Mouse (Mus musculus) spleen, adult 18-20 months (tissue): ENCODE data around the gene Capns1.
"Not testable (repeated sequence)": the region's sequence is repeated elsewhere in the genome, so short reads cannot be mapped to it uniquely, and the experiment has no call there.

Experiments used
- DNase-seq, 2 experiments: peaks; one replicate each; pipeline ENCODE4 v3.0.0; 2022; ENCODE audit warnings: mixed read lengths in 2 of 2

Capns1 gene

GRCm38 (mm10) chr7:30200661-30201060 lies 2.0 kb upstream of the Capns1 start:
- DNase-seq = not testable (repeated sequence)

- no peak for DNase-seq
Observed at GRCm38 (mm10) chr7:30200200-30200599, 1.6 kb upstream of the Capns1 start.

GRCm38 (mm10) chr7:30199498-30200139 lies 1.0 kb upstream of the Capns1 start:
- DNase-seq = no peak

- DNase-seq = no peak
Observed at GRCm38 (mm10) chr7:30197592-30198129, 950 bp downstream of the Capns1 start.

GRCm38 (mm10) chr7:30196171-30196570 lies 2.4 kb downstream of the Capns1 start:
- no peak for DNase-seq

- DNase-seq = no peak
Observed at GRCm38 (mm10) chr7:30195461-30195860, 3.1 kb downstream of the Capns1 start.

GRCm38 (mm10) chr7:30194884-30195283 lies 3.7 kb downstream of the Capns1 start:
- DNase-seq = peak; percentile 91 to 94

GRCm38 (mm10) chr7:30194101-30194831 lies 4.3 kb downstream of the Capns1 start:
- peak in 1 of 2 experiments; percentile 28 for DNase-seq

- DNase-seq = peak; percentile 73 to 82
Observed at GRCm38 (mm10) chr7:30193581-30194100, 5.0 kb downstream of the Capns1 start.

GRCm38 (mm10) chr7:30193013-30193412 lies 5.6 kb downstream of the Capns1 start:
- DNase-seq = no peak

GRCm38 (mm10) chr7:30192088-30192487 lies 6.5 kb downstream of the Capns1 start:
- DNase-seq = no peak

- DNase-seq = no peak
Observed at GRCm38 (mm10) chr7:30189116-30189491, 9.5 kb downstream of the Capns1 start.

- DNase-seq = no peak
Observed at GRCm38 (mm10) chr7:30188344-30189115, 10.1 kb downstream of the Capns1 start.

- DNase-seq = no peak
Observed at GRCm38 (mm10) chr7:30184641-30185348, 13.8 kb downstream of the Capns1 start.

GRCm38 (mm10) chr7:30183879-30184289 lies 14.7 kb downstream of the Capns1 start, which contains the start of gene Cox7a1:
TSS of gene Cox7a1 (plus strand) at chr7:30184144.
- DNase-seq = peak; percentile 78 to 81

- not testable (repeated sequence) for DNase-seq
Observed at GRCm38 (mm10) chr7:30183189-30183588, 15.4 kb downstream of the Capns1 start.

GRCm38 (mm10) chr7:30181929-30182328 lies 16.7 kb downstream of the Capns1 start:
- DNase-seq = not testable (repeated sequence)

GRCm38 (mm10) chr7:30181308-30181707 lies 17.3 kb downstream of the Capns1 start:
- DNase-seq = peak; percentile 42 to 69

GRCm38 (mm10) chr7:30178256-30178655 lies 20.4 kb downstream of the Capns1 start:
- no peak for DNase-seq

GRCm38 (mm10) chr7:30176474-30176873 lies 22.1 kb downstream of the Capns1 start:
- no peak for DNase-seq

GRCm38 (mm10) chr7:30170283-30170951 lies 28.2 kb downstream of the Capns1 start:
- no peak for DNase-seq
